Mouse (Mus musculus): ENCODE results near the gene Terb2. TPM values are rescaled to one million over a fixed set of nuclear protein-coding genes. Genes with fewer than 3 reads are reported as not detected.

The Terb2 gene
- polyA plus RNA-seq, 1 experiment from 2014 or later: not detected

DNA sequence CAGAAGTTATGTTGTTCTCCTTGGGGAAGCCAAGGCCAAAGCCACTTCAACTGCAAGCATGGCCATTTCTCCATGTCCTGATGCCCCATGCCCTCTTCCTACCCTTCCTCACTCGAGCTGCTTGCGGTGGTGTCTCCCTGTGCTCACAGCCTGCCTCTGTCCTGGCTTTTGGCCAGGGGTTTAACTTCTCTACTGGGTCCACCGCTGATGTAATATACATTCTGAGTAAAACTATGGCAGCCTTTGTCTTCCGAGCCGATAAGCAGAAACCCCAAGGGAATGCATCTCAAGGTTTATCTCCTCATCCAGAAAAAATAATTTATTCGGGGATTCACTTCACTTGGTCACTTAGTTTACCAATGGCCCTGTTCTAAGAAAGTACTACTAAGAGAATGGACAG, 39.4 kb upstream of the Terb2 start:
- peak overlapping the region; percentile 85 for H3K4me3 ChIP-seq (ENCODE audit: low read depth, low read length)
- DNase-seq: peak; percentile 51
- H3K9me3 ChIP-seq (ENCODE audit: low read length): no peaks in the 10 kb centered on the region
- peak overlapping the region; percentile 79 for H3K4me2 ChIP-seq (ENCODE audit: low read depth, low read length)
- WGBS (ENCODE audit: insufficient replicate concordance): 53% methylated on average over 6 of the region's 6 CpGs
- peak overlapping the region; percentile 3; the same call in 1 of the 2 replicates for H3K9ac ChIP-seq (replicated peaks)
- H3K36me3 ChIP-seq (replicated peaks; ENCODE audit: insufficient read depth, low read length): peaks cover 20% of the 10 kb centered on the region
- H3K27me3 ChIP-seq (ENCODE audit: insufficient read depth, low read length): no peaks in the 10 kb centered on the region
- H3K27ac ChIP-seq (ENCODE audit: low read depth): peak overlapping the region; percentile 83
- ATAC-seq: no peak
- H3K4me1 ChIP-seq (ENCODE audit: insufficient read depth): peaks cover 43% of the 10 kb centered on the region
- no peak for TF ChIP-seq EP300 (IDR thresholded peaks at IDR 0.05; ENCODE audit: low read depth)
- TF ChIP-seq CTCF (IDR thresholded peaks at IDR 0.05; ENCODE audit: low read depth): no peak

DNA sequence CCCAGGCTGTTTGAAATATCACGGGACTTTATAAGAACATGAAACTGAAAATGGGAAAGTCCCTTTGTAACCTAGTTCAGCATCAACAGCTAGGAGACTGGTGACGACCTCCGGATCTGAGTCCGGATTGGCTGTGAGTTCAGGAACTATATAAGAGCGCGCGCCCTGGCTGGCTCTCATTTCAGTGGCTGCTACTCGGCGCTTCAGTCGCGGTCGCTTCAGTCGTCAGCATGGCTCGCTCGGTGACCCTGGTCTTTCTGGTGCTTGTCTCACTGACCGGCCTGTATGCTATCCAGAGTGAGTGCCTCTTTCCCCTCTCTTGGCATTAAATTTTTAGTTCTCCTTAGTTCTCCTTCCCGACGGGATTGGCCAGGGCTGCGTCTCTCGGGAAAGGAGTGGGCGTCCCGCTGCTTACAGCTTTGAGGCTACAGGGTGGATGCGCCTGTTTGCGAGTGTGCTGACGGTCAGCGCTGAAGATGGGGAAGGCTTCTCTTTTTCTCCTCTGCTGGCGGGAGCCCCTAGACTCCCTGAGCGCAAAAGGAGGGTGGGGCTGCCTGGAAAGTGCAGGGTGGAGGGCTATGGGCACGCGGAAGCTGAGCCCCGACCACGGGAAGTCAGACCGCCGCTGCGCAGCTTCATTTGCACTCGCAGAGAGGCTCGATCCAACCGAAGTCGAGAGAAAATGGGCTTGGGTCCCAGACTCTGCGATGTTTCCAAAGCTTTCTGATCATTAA, 38.4 kb upstream of the Terb2 start, which contains the start of gene B2m:
B2m (plus strand) TSS at position 179 of the 734 bp plus-strand sequence.
- peak within 1 kb of the TSS; percentile 82 for H3K9ac ChIP-seq (replicated peaks)
- H3K27me3 ChIP-seq (ENCODE audit: insufficient read depth, low read length): no peaks in the 10 kb centered on the region
- H3K9me3 ChIP-seq (ENCODE audit: low read length): no peaks in the 10 kb centered on the region
- H3K4me2 ChIP-seq (ENCODE audit: low read depth, low read length): peak within 1 kb of the TSS; percentile 79
- ATAC-seq (peak; percentile 90), DNase-seq (peak; percentile 95)
- TF ChIP-seq CTCF (IDR thresholded peaks at IDR 0.05; ENCODE audit: low read depth): no peak
- TF ChIP-seq EP300 (IDR thresholded peaks at IDR 0.05; ENCODE audit: low read depth): peak; percentile 50; the same call in 1 of the 2 replicates
- peaks cover 28% of the 10 kb centered on the region for H3K36me3 ChIP-seq (replicated peaks; ENCODE audit: insufficient read depth, low read length)
- WGBS (ENCODE audit: insufficient replicate concordance): under 1% methylated on average over 40 of the region's 40 CpGs
- peak within 1 kb of the TSS; percentile 90 for H3K27ac ChIP-seq (ENCODE audit: low read depth)
- peaks cover 44% of the 10 kb centered on the region for H3K4me1 ChIP-seq (ENCODE audit: insufficient read depth)
- H3K4me3 ChIP-seq (ENCODE audit: low read depth, low read length): peak within 1 kb of the TSS; percentile 85

DNA sequence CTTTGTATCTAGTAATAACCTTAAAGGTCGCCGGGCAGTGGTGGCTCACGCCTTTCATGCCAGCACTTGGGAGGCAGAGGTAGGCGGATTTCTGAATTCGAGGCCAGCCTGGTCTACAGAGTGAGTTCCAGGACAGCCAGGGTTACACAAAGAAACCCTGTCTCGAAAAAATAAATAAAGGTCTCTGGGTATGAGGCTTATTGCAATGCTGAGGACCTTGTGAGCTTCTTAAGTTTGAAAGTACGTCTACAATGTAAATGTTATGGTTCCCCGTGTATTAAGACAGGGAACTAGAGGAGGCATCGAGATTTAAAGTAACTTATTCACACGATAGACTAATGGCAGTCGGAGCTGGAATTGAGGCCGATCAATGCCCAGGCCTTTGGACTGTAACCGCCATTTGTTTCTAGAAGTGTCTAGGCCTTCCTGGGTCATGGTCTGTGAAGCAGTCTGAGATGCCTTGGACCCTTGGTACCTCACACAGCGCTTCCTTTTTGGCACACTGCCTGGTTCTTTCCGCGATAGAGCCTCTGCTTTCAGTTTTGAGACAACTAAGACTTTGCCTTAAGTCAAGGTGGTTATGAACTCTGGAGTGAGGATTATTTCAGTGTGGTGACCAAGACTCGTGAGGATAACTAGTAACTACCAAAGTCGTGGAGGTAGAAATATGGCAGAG, 37.7 kb upstream of the Terb2 start:
- Histone ChIP-seq H3K4me3 (ENCODE audit: low read depth, low read length) (peak overlapping the region; percentile 85), H3K27ac (ENCODE audit: low read depth) (peak overlapping the region; percentile 90), H3K9ac (replicated peaks) (peak overlapping the region; percentile 82), H3K27me3 (ENCODE audit: insufficient read depth, low read length) (no peaks in the 10 kb centered on the region), H3K9me3 (ENCODE audit: low read length) (no peaks in the 10 kb centered on the region), H3K4me1 (ENCODE audit: insufficient read depth) (peaks cover 37% of the 10 kb centered on the region), H3K36me3 (replicated peaks; ENCODE audit: insufficient read depth, low read length) (peaks cover 34% of the 10 kb centered on the region), H3K4me2 (ENCODE audit: low read depth, low read length) (peak overlapping the region; percentile 79)
- peak; percentile 70 for DNase-seq
- peak; percentile 5; the same call in 1 of the 2 replicates for ATAC-seq
- no peak for TF ChIP-seq EP300 (IDR thresholded peaks at IDR 0.05; ENCODE audit: low read depth)
- no peak for TF ChIP-seq CTCF (IDR thresholded peaks at IDR 0.05; ENCODE audit: low read depth)
- WGBS (ENCODE audit: insufficient replicate concordance): 4% methylated on average over 18 of the region's 18 CpGs

DNA sequence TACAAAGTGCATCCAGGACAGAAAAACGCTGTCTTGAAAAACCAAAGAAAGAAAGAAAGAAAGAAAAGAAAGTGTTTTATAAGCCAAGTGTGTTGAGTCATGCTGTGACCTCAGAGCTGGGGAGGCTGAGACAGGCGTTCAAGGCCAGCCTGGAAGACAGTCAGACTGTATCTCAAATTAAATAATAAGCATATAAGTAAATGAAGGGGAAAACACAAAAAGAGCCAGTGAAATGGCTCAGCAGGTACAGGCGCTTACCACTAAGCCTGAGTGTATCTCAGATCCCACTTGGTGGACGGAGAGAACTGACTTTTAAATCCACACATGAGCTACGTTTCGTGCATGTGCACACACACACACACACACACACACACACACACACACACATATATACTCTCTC, 36.8 kb upstream of the Terb2 start:
- DNase-seq (no peak), ATAC-seq (no peak)
- 71% methylated on average over 6 of the region's 6 CpGs for WGBS (ENCODE audit: insufficient replicate concordance)
- peaks cover 32% of the 10 kb centered on the region for H3K4me1 ChIP-seq (ENCODE audit: insufficient read depth)
- H3K4me2 ChIP-seq (ENCODE audit: low read depth, low read length): peak overlapping the region; percentile 79
- peak overlapping the region; percentile 85 for H3K4me3 ChIP-seq (ENCODE audit: low read depth, low read length)
- H3K9ac ChIP-seq (replicated peaks): peak overlapping the region; percentile 82
- H3K27ac ChIP-seq (ENCODE audit: low read depth): no peak overlapping the region; the same call in 1 of the 2 replicates
- peaks cover 39% of the 10 kb centered on the region for H3K36me3 ChIP-seq (replicated peaks; ENCODE audit: insufficient read depth, low read length)
- no peaks in the 10 kb centered on the region for H3K9me3 ChIP-seq (ENCODE audit: low read length)
- TF ChIP-seq EP300 (IDR thresholded peaks at IDR 0.05; ENCODE audit: low read depth) (no peak), CTCF (IDR thresholded peaks at IDR 0.05; ENCODE audit: low read depth) (no peak)
- no peaks in the 10 kb centered on the region for H3K27me3 ChIP-seq (ENCODE audit: insufficient read depth, low read length)

DNA sequence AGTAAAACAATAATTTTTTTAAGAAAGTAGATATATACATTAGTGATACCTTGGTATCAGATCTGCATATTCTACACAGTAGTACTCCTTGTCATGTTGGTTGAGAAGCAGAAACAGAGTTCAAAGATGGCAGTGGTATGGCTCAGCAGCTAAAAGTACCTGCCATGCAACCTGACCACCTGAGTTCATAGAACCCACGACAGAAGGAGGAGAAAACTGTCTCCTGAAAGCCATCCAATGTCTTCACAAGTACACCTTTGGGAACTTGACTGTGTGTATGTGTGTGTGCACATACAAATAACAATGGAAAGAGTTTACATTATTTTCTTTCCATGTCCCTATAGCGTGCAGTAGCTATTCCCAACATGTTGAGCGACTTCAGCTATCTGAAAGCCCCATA, 36.4 kb upstream of the Terb2 start:
- Histone ChIP-seq H3K27ac (ENCODE audit: low read depth) (no peak overlapping the region), H3K36me3 (replicated peaks; ENCODE audit: insufficient read depth, low read length) (peaks cover 41% of the 10 kb centered on the region), H3K4me2 (ENCODE audit: low read depth, low read length) (peak overlapping the region; percentile 79), H3K4me1 (ENCODE audit: insufficient read depth) (peaks cover 32% of the 10 kb centered on the region), H3K27me3 (ENCODE audit: insufficient read depth, low read length) (no peaks in the 10 kb centered on the region), H3K9ac (replicated peaks) (0 out of 2 replicates have a peak overlapping the region, but pooled peaks have one; percentile 31), H3K4me3 (ENCODE audit: low read depth, low read length) (peak overlapping the region; percentile 85), H3K9me3 (ENCODE audit: low read length) (no peaks in the 10 kb centered on the region)
- no peak for ATAC-seq
- no peak for DNase-seq
- TF ChIP-seq EP300 (IDR thresholded peaks at IDR 0.05; ENCODE audit: low read depth) (no peak), CTCF (IDR thresholded peaks at IDR 0.05; ENCODE audit: low read depth) (no peak)
- 78% methylated on average over 3 of the region's 3 CpGs for WGBS (ENCODE audit: insufficient replicate concordance)

DNA sequence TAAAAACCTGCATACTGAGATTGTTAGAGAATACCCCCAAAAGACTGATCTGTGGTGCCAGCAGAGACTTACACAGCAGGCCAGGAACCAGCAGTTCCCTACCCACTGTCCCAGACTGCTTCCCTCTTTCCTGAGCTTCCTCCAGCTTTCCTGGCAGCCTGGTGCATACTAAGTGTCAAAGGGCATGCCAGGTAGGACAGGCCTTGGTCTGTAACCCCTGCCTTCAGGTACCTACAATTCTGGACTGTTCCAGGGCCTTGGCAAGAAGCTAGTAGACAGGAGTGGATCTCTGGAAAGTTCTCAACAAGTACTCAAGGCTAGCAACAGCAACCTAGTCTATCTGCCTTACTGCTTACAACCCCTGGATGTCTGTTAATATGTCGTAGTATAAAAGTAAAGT, 34.9 kb upstream of the Terb2 start:
- Histone ChIP-seq H3K4me1 (ENCODE audit: insufficient read depth) (peaks cover 42% of the 10 kb centered on the region), H3K4me3 (ENCODE audit: low read depth, low read length) (no peak overlapping the region), H3K27ac (ENCODE audit: low read depth) (no peak overlapping the region), H3K9me3 (ENCODE audit: low read length) (no peaks in the 10 kb centered on the region), H3K27me3 (ENCODE audit: insufficient read depth, low read length) (no peaks in the 10 kb centered on the region), H3K9ac (replicated peaks) (no peak overlapping the region), H3K4me2 (ENCODE audit: low read depth, low read length) (peak overlapping the region; percentile 79), H3K36me3 (replicated peaks; ENCODE audit: insufficient read depth, low read length) (peaks cover 44% of the 10 kb centered on the region)
- WGBS (ENCODE audit: insufficient replicate concordance): 79% methylated on average over 1 of the region's 1 CpGs
- no peak for DNase-seq
- TF ChIP-seq EP300 (IDR thresholded peaks at IDR 0.05; ENCODE audit: low read depth): no peak
- no peak for TF ChIP-seq CTCF (IDR thresholded peaks at IDR 0.05; ENCODE audit: low read depth)
- no peak for ATAC-seq

All from liver, postnatal 0 days (tissue).